Mouse (Mus musculus) CD4-positive, CD25-positive, alpha-beta regulatory T cell, adult 2 months (primary cell): Measurements from ENCODE around the gene Ano5.

Experiments used
- DNase-seq: peaks from one replicate; pipeline ENCODE4 v3.0.0-alpha.2; 2012; ENCODE audit warnings: low read depth, low spot score

The Ano5 gene

DNA sequence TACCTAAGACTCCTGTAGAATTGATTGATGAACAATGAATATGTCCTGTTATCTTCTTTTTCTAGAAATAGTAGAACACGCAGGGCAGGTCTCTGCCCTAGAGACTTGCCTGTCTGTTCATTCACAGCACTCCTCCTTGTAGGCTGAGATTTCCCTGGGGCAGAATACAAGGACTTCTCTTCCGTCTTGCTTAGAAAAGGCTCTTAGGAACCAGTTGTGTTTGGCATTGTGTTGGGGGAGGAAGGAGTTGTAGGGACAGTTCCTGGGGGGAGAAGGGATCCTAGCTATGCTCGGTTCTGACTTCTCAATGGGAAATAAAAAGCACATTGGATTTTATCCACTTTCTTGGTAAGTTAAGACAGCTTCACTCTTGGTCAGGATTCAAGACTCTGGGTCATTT lies 118.4 kb downstream of the Ano5 start:
- no peak for DNase-seq

GRCm38 (mm10) chr7:51631171-51631570 lies 120.3 kb downstream of the Ano5 start:
- DNase-seq = no peak

GRCm38 (mm10) chr7:51632543-51633229 lies 121.9 kb downstream of the Ano5 start:
- DNase-seq = no peak

GRCm38 (mm10) chr7:51633230-51633844 lies 122.5 kb downstream of the Ano5 start:
- no peak for DNase-seq
